Mouse (Mus musculus) lung, adult 2 months (tissue): ENCODE measurements around the gene Ubl4b.

ENCODE experiments used
- CTCF ChIP-seq: fragments of 200-500 bp; IDR thresholded peaks from 2 replicates; pipeline ENCODE4 v1.5.1; 2011; ENCODE audit warnings: mild to moderate bottlenecking, low read length, control low read depth; ENCODE audit not compliant: insufficient read depth
- POLR2A ChIP-seq: fragments of 200-500 bp; IDR thresholded peaks from 2 replicates; pipeline ENCODE4 v1.6.1; 2011; ENCODE audit warnings: low read depth, mild to moderate bottlenecking, control low read depth, low read length, borderline replicate concordance; ENCODE audit errors: extremely low read depth

GRCm38 (mm10) chr3:107600127-107600526 is 45.3 kb upstream of the Ubl4b start:
- no peak for TF ChIP-seq CTCF
- no peak for TF ChIP-seq POLR2A
